Mouse (Mus musculus): Measurements from ENCODE around the gene Ccdc113.

GRCm38 (mm10) chr8:95546986-95547385 is 13.1 kb downstream of the Ccdc113 start:
- TF ChIP-seq CTCF (IDR thresholded peaks at IDR 0.05; ENCODE audit: low read depth, low read length) (no peak), POLR2A (IDR thresholded peaks at IDR 0.05; ENCODE audit: borderline replicate concordance, low read depth, low read length) (no peak)
